Mouse (Mus musculus) intestine, embryonic 15.5 days (tissue): ENCODE results near the gene Fbxw2. TPM values are rescaled to one million over a fixed set of nuclear protein-coding genes. Genes with fewer than 3 reads are reported as not detected.
"Not testable (repeated sequence)": the region's sequence is repeated elsewhere in the genome, so short reads cannot be mapped to it uniquely, and the experiment has no call there.

ENCODE experiments used
- ATAC-seq: fragments of 200-750 bp; cut with Nextera tagmentation; 2 replicates; pipeline ENCODE4 v1.8.0; 2017; ENCODE audit warnings: moderate TSS enrichment, moderate library complexity
- H3K27ac ChIP-seq: fragments of 300-500 bp; sonication (generic); 2 replicates; pipeline ENCODE4 v1.5.1; 2015; ENCODE audit warnings: mild to moderate bottlenecking, inconsistent platforms
- H3K27me3 ChIP-seq: fragments of 300-500 bp; sonication (generic); replicated peaks from 2 replicates; pipeline ENCODE4 v1.6.1; 2015; ENCODE audit warnings: inconsistent platforms
- H3K36me3 ChIP-seq: fragments of 300-500 bp; sonication (generic); 2 replicates; pipeline ENCODE4 v1.6.1; 2015; ENCODE audit warnings: inconsistent platforms
- H3K4me1 ChIP-seq: fragments of 300-500 bp; sonication (generic); replicated peaks from 2 replicates; pipeline ENCODE4 v1.6.1; 2015; ENCODE audit warnings: inconsistent platforms
- H3K4me2 ChIP-seq: fragments of 300-500 bp; sonication (generic); replicated peaks from 2 replicates; pipeline ENCODE4 v1.6.1; 2015; ENCODE audit warnings: mild to moderate bottlenecking, inconsistent platforms
- H3K4me3 ChIP-seq: fragments of 300-500 bp; sonication (generic); replicated peaks from 2 replicates; pipeline ENCODE4 v1.5.1; 2015; ENCODE audit warnings: inconsistent platforms
- H3K9ac ChIP-seq: fragments of 300-500 bp; sonication (generic); 2 replicates; pipeline ENCODE4 v1.6.1; 2015; ENCODE audit warnings: inconsistent platforms
- H3K9me3 ChIP-seq: fragments of 300-500 bp; sonication (generic); 2 replicates; pipeline ENCODE4 v1.6.1; 2016; ENCODE audit warnings: inconsistent platforms
- WGBS: fragments of 180-500 bp; shearing (Covaris S2); methylation state at CpG from one replicate; pipeline ENCODE4 v1.1.7; 2015; 5-methylcytosine and 5-hydroxymethylcytosine counted together
- polyA plus RNA-seq: library from polyadenylated mRNA; unstranded; fragments of >200 nt; fragmentation: Nextera tagmentation; extraction: Ambion mirVana; gene quantifications from 2 replicates; pipeline ENCODE4 v1.2.1, GENCODE M21; 2015

Fbxw2 gene
- 68.3 and 71.4 TPM in 2 replicates for polyA plus RNA-seq

DNA sequence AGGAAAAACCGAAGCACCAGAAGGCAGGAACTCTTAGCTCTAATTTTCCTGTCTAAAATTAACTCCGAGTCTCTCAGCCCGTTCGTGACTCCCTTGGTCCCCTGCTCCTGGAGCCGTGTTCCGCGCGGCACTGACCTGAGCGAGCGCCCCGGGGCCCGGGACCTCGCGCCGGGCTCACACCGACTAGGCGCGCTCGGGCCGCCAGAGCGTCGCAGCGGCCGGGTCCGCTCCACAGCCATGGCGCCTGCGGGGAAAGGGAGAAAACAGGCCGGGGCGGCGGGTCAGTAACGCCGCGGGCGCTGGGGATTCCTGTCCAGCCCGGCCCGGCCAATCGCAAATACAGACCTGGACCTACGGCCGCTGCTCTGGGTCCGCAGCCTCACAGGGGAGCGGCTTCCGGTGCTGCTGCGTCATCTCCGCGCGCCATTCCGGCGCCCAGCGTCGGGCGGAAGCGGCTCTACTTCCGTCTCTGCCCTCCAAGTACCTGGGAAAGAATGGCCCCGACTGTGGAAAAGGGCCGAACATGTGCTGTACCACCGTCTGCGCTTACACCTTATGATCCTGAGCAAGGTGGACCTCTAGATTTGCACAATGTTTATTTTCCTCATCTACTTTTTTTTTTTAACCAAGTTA lies at the start of gene Fbxw2:
Fbxw2 (minus strand) TSS at position 485 of the 633 bp plus-strand sequence.
- Histone ChIP-seq H3K4me2 (peak within 1 kb of the TSS; percentile 77), H3K4me3 (peak within 1 kb of the TSS; percentile 86), H3K27ac (peak within 1 kb of the TSS; percentile 83), H3K9ac (peak within 1 kb of the TSS; percentile 89), H3K36me3 (no peaks in the 10 kb centered on the region; the same call in 1 of the 2 replicates), H3K9me3 (no peaks in the 10 kb centered on the region), H3K27me3 (no peaks in the 10 kb centered on the region), H3K4me1 (peaks cover 6% of the 10 kb centered on the region)
- whole genome bisulfite sequencing: under 1% methylated on average over 57 of the region's 57 CpGs
- peak; percentile 99 for ATAC-seq

DNA sequence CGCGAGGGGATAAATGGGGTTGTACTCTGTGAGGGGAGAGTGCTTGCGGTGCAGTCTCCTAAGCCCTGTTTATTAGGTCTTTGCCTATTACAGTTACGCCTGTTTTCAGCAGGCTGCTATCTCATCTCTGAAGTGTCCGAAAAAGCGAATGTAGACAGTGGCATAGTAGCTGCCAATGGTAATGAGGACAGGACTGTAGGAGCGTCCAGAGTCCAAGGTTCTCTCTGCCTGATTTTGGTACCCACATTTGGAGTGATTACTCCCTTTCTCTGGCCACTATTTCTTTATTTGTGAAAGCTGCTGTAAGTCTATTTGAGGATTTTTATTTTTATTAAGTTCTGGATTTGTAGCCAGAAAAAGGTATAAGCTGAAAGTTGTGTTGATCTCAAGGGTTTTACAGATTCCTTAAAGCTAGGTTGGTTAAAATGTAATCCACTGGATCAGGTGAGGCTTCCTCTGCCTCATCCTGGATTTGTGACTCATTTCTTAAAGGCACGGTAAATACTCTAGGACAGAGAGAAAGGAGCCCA lies 48.8 kb upstream of the Fbxw2 start, which contains the start of gene Psmd5:
Psmd5 (minus strand) TSS at position 153 of the 530 bp plus-strand sequence.
- WGBS: 14% methylated on average over 8 of the region's 8 CpGs
- ATAC-seq: no peak
- H3K27me3 ChIP-seq: no peaks in the 10 kb centered on the region
- H3K36me3 ChIP-seq: no peaks in the 10 kb centered on the region
- H3K4me1 ChIP-seq: peaks cover 7% of the 10 kb centered on the region; the same call in 1 of the 2 replicates
- peak within 1 kb of the TSS; percentile 57 for H3K4me2 ChIP-seq
- peak within 1 kb of the TSS; percentile 33 for H3K4me3 ChIP-seq
- H3K9me3 ChIP-seq: no peaks in the 10 kb centered on the region
- peak within 1 kb of the TSS; percentile 41 for H3K9ac ChIP-seq
- peak within 1 kb of the TSS; percentile 29 for H3K27ac ChIP-seq

DNA sequence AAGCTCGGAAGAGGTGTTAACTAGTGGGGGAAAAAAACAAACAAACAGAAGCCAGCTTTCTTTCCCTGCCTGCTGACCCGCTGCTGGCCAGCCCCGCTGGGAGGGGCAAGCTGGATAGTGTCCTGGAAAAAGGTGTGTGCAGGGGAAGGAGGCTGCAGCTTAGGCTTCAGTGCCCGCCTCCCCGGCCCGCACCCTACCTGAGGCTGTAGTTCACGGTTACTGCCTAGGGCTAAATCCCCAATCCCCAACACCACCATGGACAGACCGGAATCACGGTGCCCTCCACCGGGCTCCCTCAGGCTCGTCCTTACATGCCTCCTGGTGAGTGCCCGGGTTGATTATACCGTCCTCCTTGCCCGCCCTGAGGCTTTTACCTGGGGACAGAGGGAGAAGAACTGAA lies 48.2 kb upstream of the Fbxw2 start, which contains the start of gene Cutal:
Cutal (plus strand) TSS at position 126 of the 400 bp plus-strand sequence.
- Histone ChIP-seq H3K4me2 (peak within 1 kb of the TSS; percentile 57), H3K4me1 (peaks cover 11% of the 10 kb centered on the region; the same call in 1 of the 2 replicates), H3K27me3 (no peaks in the 10 kb centered on the region), H3K9me3 (no peaks in the 10 kb centered on the region), H3K9ac (peak within 1 kb of the TSS; percentile 41), H3K27ac (peak within 1 kb of the TSS; percentile 29), H3K4me3 (peak within 1 kb of the TSS; percentile 33), H3K36me3 (no peaks in the 10 kb centered on the region)
- peak; percentile 36 for ATAC-seq
- 2% methylated on average over 14 of the region's 14 CpGs for WGBS

DNA sequence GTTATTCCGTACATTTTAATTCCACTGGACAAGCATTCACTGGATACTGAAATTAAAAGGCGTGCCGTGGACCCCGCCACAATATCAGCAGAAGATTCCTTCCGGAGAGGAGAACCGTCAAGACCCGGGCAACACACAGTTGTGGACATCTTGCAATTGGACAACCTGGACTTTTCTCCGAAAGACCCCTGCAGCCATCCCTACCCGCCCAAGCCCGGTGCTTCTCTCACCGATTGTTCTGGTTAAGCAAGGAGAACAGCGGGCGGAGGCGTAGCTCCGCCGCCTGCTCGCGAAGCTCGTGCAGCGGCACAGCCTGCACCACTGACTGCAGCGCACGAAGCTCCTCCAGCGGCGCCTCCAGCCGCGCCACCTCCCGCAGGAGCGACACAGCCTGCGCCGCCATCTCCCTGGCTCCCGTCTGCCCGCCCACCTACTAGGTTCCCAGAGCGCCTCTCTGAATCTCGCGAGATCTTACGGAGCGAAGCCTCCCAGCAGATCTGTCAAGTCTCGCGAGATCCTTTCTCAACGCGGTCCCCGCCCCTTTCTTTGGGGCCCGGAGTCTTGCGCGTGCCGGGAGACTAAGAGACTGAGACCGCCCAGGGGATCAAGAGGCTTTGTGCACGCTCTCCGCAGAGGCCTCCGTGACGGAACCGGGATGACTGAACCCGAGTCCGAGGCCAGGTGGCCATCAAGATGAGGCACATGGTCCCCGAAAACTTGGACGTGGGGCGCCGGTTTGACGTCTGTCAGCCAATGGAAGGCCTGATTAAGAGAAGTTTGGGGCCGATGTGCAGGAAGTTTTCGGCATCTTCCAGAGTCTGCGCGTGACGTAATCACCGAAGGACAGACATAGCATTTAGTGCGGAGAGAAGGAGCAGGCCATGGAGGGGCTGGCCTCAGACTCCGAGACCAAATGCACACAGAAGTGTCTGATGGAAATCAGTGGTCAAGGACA lies 44.7 kb upstream of the Fbxw2 start:
- Histone ChIP-seq H3K27me3 (no peaks in the 10 kb centered on the region), H3K9ac (peak overlapping the region; percentile 92), H3K27ac (peak overlapping the region; percentile 97), H3K4me1 (peaks cover 11% of the 10 kb centered on the region; the same call in 1 of the 2 replicates), H3K4me3 (peak overlapping the region; percentile 82), H3K36me3 (no peaks in the 10 kb centered on the region), H3K9me3 (no peaks in the 10 kb centered on the region), H3K4me2 (peak overlapping the region; percentile 75)
- ATAC-seq: peak; percentile 97
- under 1% methylated on average over 67 of the region's 67 CpGs for WGBS

DNA sequence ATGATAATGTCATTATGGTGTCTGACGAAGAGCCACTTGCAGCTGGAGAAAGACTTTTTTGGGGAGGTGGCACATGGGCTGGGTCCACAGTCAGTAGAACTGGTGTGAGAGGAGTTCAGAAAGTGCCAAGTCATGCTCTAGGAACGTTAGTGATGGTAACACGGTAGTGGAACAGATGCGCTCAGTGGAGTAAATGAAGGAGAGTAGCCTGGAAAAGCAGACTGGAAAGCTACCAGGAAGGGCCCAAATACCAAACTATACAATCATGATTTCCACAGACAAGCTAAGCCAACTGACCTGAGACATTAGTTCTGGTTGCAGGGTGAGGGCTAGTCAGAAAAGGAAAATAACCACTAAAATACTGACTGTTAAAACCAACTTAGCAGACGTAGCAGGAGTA lies 43.6 kb upstream of the Fbxw2 start:
- Histone ChIP-seq H3K9me3 (no peaks in the 10 kb centered on the region), H3K4me3 (peak overlapping the region; percentile 23), H3K9ac (peak overlapping the region; percentile 39), H3K4me1 (peaks cover 11% of the 10 kb centered on the region; the same call in 1 of the 2 replicates), H3K4me2 (peak overlapping the region; percentile 54), H3K27ac (no peak overlapping the region), H3K36me3 (peaks cover 5% of the 10 kb centered on the region), H3K27me3 (no peaks in the 10 kb centered on the region)
- no peak for ATAC-seq
- 34% methylated on average over 5 of the region's 5 CpGs for WGBS

DNA sequence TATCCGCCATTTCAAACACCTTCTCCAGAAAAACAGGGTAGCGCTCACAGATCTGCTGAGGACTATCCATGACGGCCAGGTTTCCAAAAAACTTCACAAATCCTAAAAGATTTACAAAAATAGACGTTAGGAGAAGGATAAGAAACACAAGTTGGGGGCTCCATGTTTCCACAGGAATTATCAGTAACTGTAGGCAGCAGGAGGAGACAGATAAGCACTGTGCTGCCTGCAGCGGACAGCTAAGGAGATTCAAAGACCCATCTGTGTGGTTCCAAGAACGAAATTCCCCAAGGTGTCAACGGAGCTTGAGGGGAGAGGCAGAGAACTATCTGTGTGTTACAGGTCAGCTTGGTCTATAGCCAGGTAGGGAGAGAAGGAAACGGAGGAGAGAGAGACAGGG lies 31.6 kb upstream of the Fbxw2 start:
- Histone ChIP-seq H3K4me2 (no peak overlapping the region), H3K36me3 (peaks cover 53% of the 10 kb centered on the region), H3K27ac (no peak overlapping the region), H3K4me1 (no peaks in the 10 kb centered on the region), H3K9ac (no peak overlapping the region), H3K9me3 (no peaks in the 10 kb centered on the region), H3K4me3 (no peak overlapping the region), H3K27me3 (no peaks in the 10 kb centered on the region)
- ATAC-seq: no peak
- 91% methylated on average over 8 of the region's 8 CpGs for WGBS

DNA sequence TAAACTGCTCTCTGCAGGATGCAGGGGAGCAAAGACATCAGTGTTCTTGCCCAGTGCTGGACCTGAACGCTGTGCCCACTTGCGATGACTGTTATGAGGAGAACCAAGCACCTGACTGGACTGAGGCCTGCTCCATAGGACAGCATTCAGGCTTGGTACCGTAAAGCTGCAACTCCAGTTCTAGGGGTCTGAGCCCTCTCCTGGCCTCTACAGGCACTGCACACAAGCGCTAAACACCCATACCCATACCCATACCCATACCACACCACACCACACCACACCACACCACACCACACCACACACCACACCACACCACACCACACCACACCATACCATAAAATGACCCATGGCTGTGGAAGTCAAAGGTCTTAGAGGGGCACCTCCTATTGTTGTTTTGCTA lies 29.2 kb upstream of the Fbxw2 start:
- no peak for ATAC-seq
- 93% methylated on average over 4 of the region's 4 CpGs for whole genome bisulfite sequencing
- Histone ChIP-seq H3K36me3 (peaks cover 55% of the 10 kb centered on the region), H3K27me3 (no peaks in the 10 kb centered on the region), H3K27ac (no peak overlapping the region), H3K4me3 (no peak overlapping the region), H3K4me1 (no peaks in the 10 kb centered on the region), H3K9ac (no peak overlapping the region), H3K9me3 (no peaks in the 10 kb centered on the region), H3K4me2 (no peak overlapping the region)

DNA sequence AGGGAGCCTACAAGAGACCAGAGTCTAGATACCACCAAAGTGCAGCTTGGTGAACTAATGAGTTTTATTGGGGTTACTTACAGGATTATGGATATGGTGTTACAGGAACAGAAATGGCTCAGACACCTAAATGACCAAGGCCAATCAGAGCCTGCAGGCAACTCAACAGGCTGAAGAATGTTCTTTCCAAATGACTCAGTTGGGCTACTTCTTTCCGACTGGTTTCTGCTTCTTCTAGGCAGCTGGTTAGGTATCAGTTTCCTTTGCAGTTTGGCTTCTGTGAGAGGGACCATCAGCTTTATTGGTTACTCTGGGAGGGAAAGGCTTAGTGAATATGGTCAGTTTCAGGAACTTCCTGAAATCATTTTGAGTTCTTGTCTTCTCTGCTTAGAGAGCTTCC lies 21.6 kb upstream of the Fbxw2 start:
- H3K27me3 ChIP-seq: no peaks in the 10 kb centered on the region
- no peak overlapping the region for H3K4me2 ChIP-seq
- H3K4me3 ChIP-seq: no peak overlapping the region
- H3K9me3 ChIP-seq: no peaks in the 10 kb centered on the region
- H3K36me3 ChIP-seq: peaks cover 10% of the 10 kb centered on the region; the same call in 1 of the 2 replicates
- H3K27ac ChIP-seq: no peak overlapping the region
- 100% methylated on average over 1 of the region's 1 CpGs for WGBS
- no peak overlapping the region for H3K9ac ChIP-seq
- no peaks in the 10 kb centered on the region for H3K4me1 ChIP-seq
- no peak for ATAC-seq

DNA sequence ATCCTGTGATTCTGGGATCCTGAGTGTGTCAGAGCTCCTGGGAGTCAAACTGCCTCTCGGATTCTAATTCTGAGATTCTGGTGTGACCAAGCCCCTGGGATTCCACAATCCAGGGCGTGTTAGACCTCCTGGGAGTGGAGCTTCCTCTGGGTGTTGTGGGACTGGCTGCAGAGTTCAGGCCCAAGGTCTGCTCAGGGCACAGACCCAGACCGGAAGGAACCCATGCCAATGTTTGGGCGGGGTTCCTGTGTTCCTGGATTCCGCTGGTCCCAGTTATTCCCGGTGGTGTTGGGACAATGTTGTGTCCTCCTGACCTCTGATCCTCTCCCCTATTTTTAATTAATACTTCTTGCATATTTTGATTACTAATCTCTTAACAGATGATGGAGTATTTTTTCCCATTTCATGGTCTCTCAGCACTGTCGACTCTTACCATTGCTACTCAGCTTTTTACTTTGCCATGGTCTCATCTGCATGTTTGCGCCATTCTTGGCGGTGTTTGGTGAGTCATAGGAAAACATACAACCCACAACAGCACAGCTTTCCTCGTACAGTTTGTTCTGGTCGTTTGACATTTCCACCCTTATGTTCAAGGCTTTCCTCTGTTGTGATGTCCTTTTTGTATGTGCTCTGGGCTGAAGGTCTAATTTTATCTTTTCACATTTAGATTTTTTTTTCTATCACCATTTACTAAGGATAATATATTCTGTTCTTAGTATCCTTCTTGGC lies 17.3 kb upstream of the Fbxw2 start:
- no peak for ATAC-seq
- no peak overlapping the region for H3K27ac ChIP-seq
- no peaks in the 10 kb centered on the region for H3K4me1 ChIP-seq
- H3K36me3 ChIP-seq: no peaks in the 10 kb centered on the region
- WGBS: 80% methylated on average over 11 of the region's 11 CpGs
- H3K9ac ChIP-seq: no peak overlapping the region
- H3K4me2 ChIP-seq: no peak overlapping the region
- no peak overlapping the region for H3K4me3 ChIP-seq
- H3K9me3 ChIP-seq: no peaks in the 10 kb centered on the region
- no peaks in the 10 kb centered on the region for H3K27me3 ChIP-seq

DNA sequence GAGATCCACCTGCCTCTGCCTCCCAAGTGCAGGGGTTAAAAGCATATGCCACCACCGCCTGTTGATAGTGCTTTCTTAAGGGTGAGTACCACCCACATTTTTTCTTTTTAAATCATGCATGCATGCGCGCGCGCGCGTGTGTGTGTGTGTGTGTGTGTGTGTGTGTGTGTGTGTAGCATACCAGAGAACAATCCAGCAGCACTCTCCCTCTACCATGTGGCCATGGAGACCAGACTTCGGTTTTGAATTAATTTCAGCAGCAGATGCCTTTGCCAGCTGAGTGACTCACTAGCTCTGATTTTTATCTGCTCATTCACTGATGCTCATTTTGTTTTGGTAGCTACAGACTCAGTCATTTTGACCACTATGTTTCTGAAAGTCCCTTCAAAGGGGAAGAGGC lies 15.6 kb upstream of the Fbxw2 start:
- Histone ChIP-seq H3K4me1 (no peaks in the 10 kb centered on the region), H3K36me3 (no peaks in the 10 kb centered on the region), H3K27me3 (no peaks in the 10 kb centered on the region), H3K4me2 (no peak overlapping the region), H3K27ac (no peak overlapping the region), H3K9me3 (no peaks in the 10 kb centered on the region), H3K4me3 (no peak overlapping the region), H3K9ac (no peak overlapping the region)
- 91% methylated on average over 8 of the region's 8 CpGs for WGBS
- no peak for ATAC-seq

DNA sequence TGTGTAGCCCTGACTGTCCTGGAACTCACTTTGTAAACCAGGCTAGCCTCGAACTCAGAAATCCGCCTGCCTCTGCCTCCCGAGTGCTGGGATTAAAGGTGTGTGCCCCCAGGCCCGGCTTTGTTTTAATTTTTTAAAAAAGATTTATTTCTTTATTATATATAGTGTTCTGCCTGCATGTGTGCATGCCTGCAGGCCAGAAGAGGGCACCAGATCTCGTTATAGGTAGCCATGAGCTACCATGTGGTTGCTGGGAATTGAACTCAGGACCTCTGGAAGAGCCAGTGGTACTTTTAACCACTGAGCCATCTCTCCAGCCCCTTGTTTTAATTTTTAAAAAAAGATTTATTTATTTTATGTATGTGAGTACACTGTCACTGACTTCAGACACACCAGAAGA lies 14.0 kb upstream of the Fbxw2 start:
- not testable (repeated sequence) for H3K9ac ChIP-seq, H3K4me2 ChIP-seq, H3K9me3 ChIP-seq, H3K27me3 ChIP-seq, H3K36me3 ChIP-seq, H3K27ac ChIP-seq, H3K4me3 ChIP-seq, H3K4me1 ChIP-seq, ATAC-seq
- 83% methylated on average over 5 of the region's 5 CpGs for WGBS
